Mouse (Mus musculus) neural tube, postnatal 0 days (tissue): ENCODE data around the gene Gm49322. TPM values are rescaled to one million over a fixed set of nuclear protein-coding genes. Genes with fewer than 3 reads are reported as not detected.

Experiments
- microRNA-seq: library from miRNA; unstranded; fragments of <30 nt; microRNA quantifications from one replicate; pipeline ENCODE4, GENCODE M21; 2016
- polyA plus RNA-seq: library from polyadenylated mRNA; unstranded; fragments of >200 nt; fragmentation: Nextera tagmentation; extraction: Ambion mirVana; gene quantifications from 2 replicates; pipeline ENCODE4 v1.2.1, GENCODE M21; 2015

Gm49322 gene
- polyA plus RNA-seq, result 1.1 and 1.5 TPM in 2 replicates

GRCm38 (mm10) chr10:80605721-80606120 lies at the start of gene Gm49322:
Gm49322 (plus strand) TSS chr10:80606021.

DNA sequence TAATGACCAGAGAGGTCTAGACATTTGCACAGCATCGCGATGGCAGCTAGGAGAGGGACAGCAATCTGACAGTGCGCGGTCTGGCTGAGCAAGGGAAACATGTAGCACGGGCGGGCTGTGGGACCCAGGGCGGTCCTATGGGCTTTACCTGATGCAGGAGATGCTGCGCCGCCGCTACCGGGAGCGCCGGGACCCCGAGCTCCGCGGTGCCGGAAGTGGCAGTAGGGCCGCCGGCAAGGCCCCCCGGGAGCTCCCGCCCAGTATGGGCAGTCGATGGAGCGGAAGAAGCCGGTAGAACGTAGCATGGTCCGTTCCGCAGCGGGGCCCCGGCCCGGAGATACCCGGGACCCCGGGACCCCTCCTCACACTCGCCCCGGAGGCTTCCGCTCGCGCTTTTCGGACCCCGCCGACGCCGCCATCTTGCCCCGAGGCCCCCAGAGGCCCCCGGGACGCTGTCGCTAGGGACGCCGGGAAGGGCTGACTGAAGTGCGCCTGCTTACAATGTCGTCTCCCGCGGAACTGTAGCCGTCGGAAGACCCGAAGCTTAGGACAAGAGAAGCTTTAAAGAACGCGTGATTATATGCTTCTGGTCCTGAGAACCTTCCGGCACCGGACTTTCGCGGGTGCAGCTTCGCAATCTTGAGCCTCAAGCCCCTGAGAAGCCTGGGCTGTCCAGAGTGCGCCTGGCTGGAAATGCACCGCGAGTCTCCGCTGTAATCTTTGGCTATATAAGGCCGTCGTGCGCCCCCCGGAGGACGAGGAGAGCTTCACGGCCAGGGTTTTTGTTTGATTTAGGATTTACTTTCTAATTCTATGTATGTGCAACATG lies 44.5 kb upstream of the Gm49322 start, which contains the start of gene Rexo1:
Gene Rexo1 (minus strand): TSS at position 445 of the 829 bp plus-strand sequence.

GRCm38 (mm10) chr10:80577195-80578130 lies 28.4 kb upstream of the Gm49322 start, which contains the start of gene Klf16:
Klf16 (minus strand) TSS chr10:80577321.

DNA sequence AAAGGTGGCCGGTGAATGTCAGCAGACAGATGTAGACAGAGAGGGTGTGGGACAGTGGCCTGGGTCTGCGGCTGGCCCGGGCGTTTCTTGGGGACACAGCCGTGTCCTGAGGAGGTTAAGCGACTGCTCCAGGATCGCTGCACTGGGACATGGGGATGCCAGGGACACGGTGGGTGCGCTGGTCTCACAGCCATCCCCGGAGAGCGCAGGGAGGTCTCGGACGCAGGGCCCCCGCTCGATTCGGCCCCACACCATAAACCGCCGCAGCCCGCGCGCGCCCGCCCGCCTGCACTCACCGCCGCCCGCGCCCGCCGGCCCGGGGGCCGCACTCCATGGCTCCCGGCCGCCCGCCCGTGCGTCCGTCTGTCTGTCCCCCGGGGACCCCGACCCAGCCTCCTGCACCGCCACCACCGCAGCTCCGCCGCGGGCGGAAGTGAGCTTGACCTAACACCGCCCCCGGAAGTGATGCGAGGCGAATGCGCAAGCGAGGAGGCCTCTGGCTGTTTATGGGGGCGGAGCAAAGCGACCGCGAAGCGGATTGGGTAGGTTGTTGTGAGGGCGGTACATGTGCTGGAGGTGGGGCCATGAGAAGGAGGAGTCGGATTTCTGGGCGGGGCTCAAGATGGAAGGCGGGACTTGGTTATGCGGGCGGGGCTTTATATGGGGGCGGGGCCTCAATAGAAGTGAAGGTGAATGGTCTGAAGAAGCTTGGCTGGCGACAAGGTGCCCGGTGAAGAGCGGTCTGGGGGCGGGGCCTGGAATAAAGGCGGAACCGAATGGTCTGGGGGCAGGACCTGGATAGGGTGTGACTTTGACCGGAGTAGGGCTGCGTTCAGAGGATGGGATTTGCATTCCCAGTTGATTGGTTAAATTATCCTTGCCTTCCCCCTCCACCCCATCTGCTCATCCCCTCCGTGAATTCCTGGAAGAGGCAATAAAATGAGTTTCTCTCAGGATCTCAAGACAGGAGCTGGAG lies 15.7 kb upstream of the Gm49322 start, which contains the start of gene Abhd17a:
Gene Abhd17a (minus strand): TSS at position 463 of the 976 bp plus-strand sequence.

GRCm38 (mm10) chr10:80602698-80603325 lies 3.0 kb upstream of the Gm49322 start, which contains the start of the genes Scamp4 and Adat3:
Scamp4 (plus strand) TSS chr10:80602872.
Adat3 (plus strand) TSS chr10:80602880.

GRCm38 (mm10) chr10:80622661-80623456 lies 17.0 kb downstream of the Gm49322 start, which contains the start of gene Csnk1g2:
Csnk1g2 (plus strand) TSS chr10:80622838.

DNA sequence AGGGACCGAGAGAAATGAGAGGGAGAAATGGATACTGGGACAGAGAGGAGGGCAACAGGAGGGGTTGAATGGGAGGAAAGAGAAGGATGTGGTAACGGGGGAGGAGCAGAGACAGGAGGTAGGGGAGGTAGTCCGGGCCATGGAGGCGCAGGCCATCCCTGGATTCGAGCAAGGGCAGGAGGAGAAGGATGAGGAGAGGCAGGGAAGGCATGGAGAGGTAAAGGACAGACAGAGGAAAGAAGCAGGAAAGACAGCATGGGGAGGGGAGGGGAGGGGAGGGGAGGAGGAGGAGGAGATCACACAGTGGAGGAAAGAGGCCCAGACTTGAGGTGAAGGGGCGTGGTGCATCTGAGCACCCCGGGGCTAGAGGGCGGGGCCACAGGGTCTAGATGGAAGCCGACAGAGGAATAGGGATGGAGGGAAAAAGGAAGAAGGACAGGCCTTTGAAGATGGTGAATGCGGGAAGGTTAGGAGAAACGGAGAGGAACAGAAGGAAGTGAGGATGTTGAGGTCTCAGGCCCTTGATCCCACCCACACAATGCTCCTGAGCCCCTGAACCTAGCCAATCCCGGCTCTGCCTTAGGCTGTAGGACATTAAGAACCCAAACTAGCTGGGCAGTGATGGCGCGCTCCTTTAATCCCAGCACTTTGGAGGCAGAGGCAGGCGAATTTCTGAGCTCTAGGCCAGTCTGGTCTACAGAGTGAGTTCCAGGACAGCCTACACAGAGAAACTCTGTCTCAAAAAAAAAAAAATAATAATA lies 51.2 kb downstream of the Gm49322 start, which contains the start of gene Btbd2:
Gene Btbd2 (minus strand): TSS at position 209 of the 761 bp plus-strand sequence.

Small RNA genes within 50 kb of the gene (microRNA-seq; reads per million reads assigned to microRNA genes)
- gene Mir6912, result not detected

Other genes starting within 250 kb of the Gm49322 start
- 8.5 and 8.6 TPM in 2 replicates for gene Plk5, start 249.6 kb upstream of the Gm49322 start, polyA plus RNA-seq
- 13.1 and 15.0 TPM in 2 replicates for gene Mex3d, start 218.4 kb upstream of the Gm49322 start, polyA plus RNA-seq
- gene Mbd3, start 206.5 kb upstream of the Gm49322 start, polyA plus RNA-seq, result 161 and 183 TPM in 2 replicates
- 1,108 and 1,127 TPM in 2 replicates for gene Uqcr11, start 199.2 kb upstream of the Gm49322 start, polyA plus RNA-seq
- gene Tcf3, start 172.4 kb upstream of the Gm49322 start, polyA plus RNA-seq, result 28.8 and 32.2 TPM in 2 replicates
- gene Onecut3, start 111.2 kb upstream of the Gm49322 start, polyA plus RNA-seq, result 0.34 and 0.56 TPM in 2 replicates
- gene Atp8b3, start 66.9 kb upstream of the Gm49322 start, polyA plus RNA-seq, result 0.65 and 1.3 TPM in 2 replicates
- 23.8 and 28.1 TPM in 2 replicates for gene Rexo1, start 44.5 kb upstream of the Gm49322 start, polyA plus RNA-seq
- gene Klf16, start 28.7 kb upstream of the Gm49322 start, polyA plus RNA-seq, result 6.8 and 7.9 TPM in 2 replicates
- gene Abhd17a, start 15.7 kb upstream of the Gm49322 start, polyA plus RNA-seq, result 231 and 233 TPM in 2 replicates
- 73.3 and 73.4 TPM in 2 replicates for gene Scamp4, start 3.1 kb upstream of the Gm49322 start, polyA plus RNA-seq
- 3.3 and 5.1 TPM in 2 replicates for gene Adat3, start 3.1 kb upstream of the Gm49322 start, polyA plus RNA-seq
- gene Csnk1g2, start 16.8 kb downstream of the Gm49322 start, polyA plus RNA-seq, result 97.4 and 99.0 TPM in 2 replicates
- gene Btbd2, start 51.0 kb downstream of the Gm49322 start, polyA plus RNA-seq, result 115 and 116 TPM in 2 replicates
- gene Mknk2, start 72.1 kb downstream of the Gm49322 start, polyA plus RNA-seq, result 39.0 and 43.5 TPM in 2 replicates
- 38.3 and 41.4 TPM in 2 replicates for gene Mob3a, start 96.0 kb downstream of the Gm49322 start, polyA plus RNA-seq
- 42.0 and 58.3 TPM in 2 replicates for gene Izumo4, start 96.2 kb downstream of the Gm49322 start, polyA plus RNA-seq
- gene Ap3d1, start 136.2 kb downstream of the Gm49322 start, polyA plus RNA-seq, result 107 and 110 TPM in 2 replicates
- gene Dot1l, start 149.2 kb downstream of the Gm49322 start, polyA plus RNA-seq, result 11.0 and 15.3 TPM in 2 replicates
- 44.2 and 49.1 TPM in 2 replicates for gene Sf3a2, start 192.2 kb downstream of the Gm49322 start, polyA plus RNA-seq
- gene Plekhj1, start 192.6 kb downstream of the Gm49322 start, polyA plus RNA-seq, result 108 and 123 TPM in 2 replicates
- 0.21 and 0.27 TPM in 2 replicates for gene Amh, start 199.2 kb downstream of the Gm49322 start, polyA plus RNA-seq
- 2.4 and 2.7 TPM in 2 replicates for gene Jsrp1, start 207.5 kb downstream of the Gm49322 start, polyA plus RNA-seq
- 1,152 and 1,281 TPM in 2 replicates for gene Oaz1, start 220.6 kb downstream of the Gm49322 start, polyA plus RNA-seq
- gene Lingo3, start 238.0 kb downstream of the Gm49322 start, polyA plus RNA-seq, result 28.9 and 30.1 TPM in 2 replicates
- gene Lsm7, start 249.2 kb downstream of the Gm49322 start, polyA plus RNA-seq, result 271 and 277 TPM in 2 replicates
- gene Sppl2b, start 249.3 kb downstream of the Gm49322 start, polyA plus RNA-seq, result 79.8 and 90.2 TPM in 2 replicates